Mouse (Mus musculus) liver, postnatal 0 days (tissue): ENCODE results near the gene Krt31. TPM values are rescaled to one million over a fixed set of nuclear protein-coding genes. Genes with fewer than 3 reads are reported as not detected.

Source experiments
- ATAC-seq: fragments of 200-750 bp; cut with Nextera tagmentation; 2 replicates; pipeline ENCODE4 v1.8.0; 2017; ENCODE audit warnings: mild to moderate bottlenecking, moderate library complexity
- DNase-seq: peaks from one replicate; pipeline ENCODE4 v3.0.0-alpha.2; 2016
- H3K27ac ChIP-seq: fragments of 300-500 bp; sonication (generic); 2 replicates; pipeline ENCODE4 v1.5.1; 2014; ENCODE audit warnings: antibody characterized with exemption, moderate library complexity, mild to moderate bottlenecking, low read depth
- H3K27me3 ChIP-seq: fragments of 300-500 bp; sonication (generic); 2 replicates; pipeline ENCODE4 v1.6.1; 2014; ENCODE audit warnings: low read length, control low read depth, mixed read lengths; ENCODE audit not compliant: insufficient read depth
- H3K36me3 ChIP-seq: fragments of 300-500 bp; sonication (generic); replicated peaks from 2 replicates; pipeline ENCODE4 v1.6.1; 2014; ENCODE audit warnings: mild to moderate bottlenecking, control low read depth, low read length, moderate library complexity, mixed read lengths; ENCODE audit not compliant: insufficient read depth
- H3K4me1 ChIP-seq: fragments of 300-500 bp; sonication (generic); 2 replicates; pipeline ENCODE4 v1.6.1; 2014; ENCODE audit warnings: antibody characterized with exemption, mild to moderate bottlenecking, control low read depth; ENCODE audit not compliant: insufficient read depth
- H3K4me2 ChIP-seq: fragments of 300-500 bp; sonication (generic); 2 replicates; pipeline ENCODE4 v1.6.1; 2014; ENCODE audit warnings: low read depth, mild to moderate bottlenecking, low read length, moderate library complexity, mixed read lengths
- H3K4me3 ChIP-seq: fragments of 300-500 bp; sonication (generic); 2 replicates; pipeline ENCODE4 v1.5.1; 2014; ENCODE audit warnings: low read depth, low read length
- H3K9ac ChIP-seq: fragments of 300-500 bp; sonication (generic); replicated peaks from 2 replicates; pipeline ENCODE4 v1.6.1; 2014; ENCODE audit warnings: mild to moderate bottlenecking, moderate library complexity
- H3K9me3 ChIP-seq: fragments of 300-500 bp; sonication (generic); 2 replicates; pipeline ENCODE4 v1.6.1; 2016; ENCODE audit warnings: mild to moderate bottlenecking, control low read depth, low read length, mixed read lengths
- CTCF ChIP-seq: sonication (generic); IDR thresholded peaks from 2 replicates; pipeline ENCODE4 v1.5.1; 2016; ENCODE audit warnings: antibody characterized with exemption, low read depth
- EP300 ChIP-seq: IDR thresholded peaks from 2 replicates; pipeline ENCODE4 v1.6.1; 2016; ENCODE audit warnings: antibody characterized with exemption, low read depth, mild to moderate bottlenecking
- WGBS: fragments of 180-500 bp; shearing (Covaris S2); extraction: QIAGEN DNeasy Blood & Tissue Kit; methylation state at CpG from one replicate; pipeline ENCODE4 v1.1.7; 2014; ENCODE audit not compliant: insufficient replicate concordance; 5-methylcytosine and 5-hydroxymethylcytosine counted together
- polyA plus RNA-seq: library from polyadenylated mRNA; unstranded; fragments of >200 nt; fragmentation: Nextera tagmentation; extraction: Ambion mirVana; gene quantifications from 2 replicates; pipeline ENCODE4 v1.2.1, GENCODE M21; 2015

The Krt31 gene
- polyA plus RNA-seq, 1 experiment from 2014 or later: not detected

DNA sequence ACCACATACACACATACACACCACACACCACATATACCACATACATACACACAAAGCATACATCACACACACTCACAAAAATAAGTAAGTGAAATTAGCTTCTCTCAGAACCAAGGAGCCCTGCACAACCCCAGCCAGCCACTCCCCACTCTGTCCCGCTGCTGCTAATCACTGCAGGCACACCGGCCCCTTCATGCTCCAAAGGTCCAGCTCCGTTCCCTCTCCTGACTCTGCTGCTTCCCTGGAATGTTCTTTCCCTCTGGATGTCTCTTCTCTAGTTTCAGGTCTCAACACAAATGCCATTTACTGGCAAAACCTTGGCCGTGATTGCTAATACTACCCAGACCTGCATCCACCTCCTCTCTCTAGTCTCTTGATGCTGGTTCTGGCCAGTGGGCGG is 39.7 kb downstream of the Krt31 start:
- no peaks in the 10 kb centered on the region for H3K36me3 ChIP-seq
- WGBS: 74% methylated on average over 5 of the region's 5 CpGs
- H3K4me1 ChIP-seq: no peaks in the 10 kb centered on the region
- ATAC-seq (no peak), DNase-seq (no peak)
- no peak overlapping the region for H3K4me2 ChIP-seq
- no peak overlapping the region for H3K27ac ChIP-seq
- no peak overlapping the region for H3K9ac ChIP-seq
- no peak for TF ChIP-seq CTCF
- TF ChIP-seq EP300: no peak
- H3K9me3 ChIP-seq: no peaks in the 10 kb centered on the region
- no peak overlapping the region for H3K4me3 ChIP-seq
- no peaks in the 10 kb centered on the region for H3K27me3 ChIP-seq

DNA sequence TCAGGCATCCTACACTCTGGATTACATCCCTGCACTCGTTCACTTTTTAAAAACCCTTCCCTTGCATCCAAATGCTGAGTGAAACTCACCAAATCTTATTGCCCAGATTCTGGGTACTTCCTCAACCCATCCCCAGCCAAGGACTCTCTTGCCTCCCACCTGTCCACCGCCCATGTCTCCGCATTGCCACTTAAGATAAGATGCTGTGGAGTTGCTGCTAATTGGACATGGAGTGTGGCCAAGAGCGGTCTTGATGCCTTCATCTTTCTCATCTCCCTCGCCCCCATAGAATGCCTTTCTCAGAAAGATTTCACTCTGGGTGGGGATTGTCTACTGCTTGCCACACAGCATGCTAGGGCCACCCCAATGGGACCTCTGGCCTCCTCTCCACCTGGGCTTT is 42.0 kb downstream of the Krt31 start:
- no peak for ATAC-seq
- DNase-seq: no peak

DNA sequence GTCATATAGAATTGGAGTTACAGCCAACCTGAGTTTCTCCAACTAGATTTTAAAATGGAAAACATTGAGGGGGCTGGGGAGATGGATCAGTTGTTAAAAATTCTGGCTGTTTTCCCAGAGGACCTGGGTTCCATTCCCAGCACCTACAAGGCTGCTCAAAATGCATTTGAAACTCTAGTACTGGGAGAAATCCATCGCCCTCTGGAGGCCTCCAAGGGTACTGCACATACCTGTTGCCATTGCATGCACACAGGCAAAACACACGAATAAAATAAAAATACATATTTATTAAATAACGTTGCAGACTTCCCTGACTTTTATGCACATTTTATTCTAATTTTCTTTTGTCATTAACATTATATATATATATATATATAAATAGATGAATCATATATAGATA is 43.7 kb downstream of the Krt31 start:
- DNase-seq (no peak), ATAC-seq (no peak)
- Histone ChIP-seq H3K27ac (no peak overlapping the region), H3K9me3 (no peaks in the 10 kb centered on the region), H3K36me3 (no peaks in the 10 kb centered on the region), H3K4me2 (no peak overlapping the region), H3K4me1 (no peaks in the 10 kb centered on the region), H3K9ac (no peak overlapping the region), H3K27me3 (no peaks in the 10 kb centered on the region), H3K4me3 (no peak overlapping the region)
- 51% methylated on average over 3 of the region's 3 CpGs for WGBS
- TF ChIP-seq EP300 (no peak), CTCF (peak; percentile 54)

More for the DNA sequence above, 42.0 kb downstream of the Krt31 start:
- no peak overlapping the region for H3K4me3 ChIP-seq
- H3K4me2 ChIP-seq: no peak overlapping the region
- no peaks in the 10 kb centered on the region for H3K36me3 ChIP-seq
- no peak overlapping the region for H3K27ac ChIP-seq
- TF ChIP-seq CTCF: no peak
- TF ChIP-seq EP300: no peak
- H3K9me3 ChIP-seq: no peaks in the 10 kb centered on the region
- 78% methylated on average over 5 of the region's 5 CpGs for WGBS
- no peaks in the 10 kb centered on the region for H3K27me3 ChIP-seq
- no peak overlapping the region for H3K9ac ChIP-seq
- no peaks in the 10 kb centered on the region for H3K4me1 ChIP-seq

DNA sequence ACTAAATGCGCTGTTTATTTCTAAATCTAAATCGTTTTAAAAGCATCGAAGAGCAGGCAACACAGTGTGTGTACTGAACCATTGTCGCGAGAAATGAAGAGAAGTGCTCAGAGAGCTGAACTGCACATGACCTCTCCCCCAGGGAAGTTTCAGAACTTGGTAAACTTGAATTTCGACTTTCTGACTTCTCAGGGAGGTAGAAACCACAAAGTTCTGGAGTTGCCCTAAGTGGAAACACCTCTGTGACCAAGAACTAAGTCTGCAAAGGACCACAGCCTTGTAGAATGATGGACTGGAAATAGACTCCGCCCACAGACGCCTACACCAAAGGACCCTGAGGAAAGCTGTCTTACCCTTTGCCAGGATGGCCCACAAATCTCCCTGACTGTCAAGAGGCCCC is 44.4 kb downstream of the Krt31 start:
- no peaks in the 10 kb centered on the region for H3K27me3 ChIP-seq
- H3K4me2 ChIP-seq: no peak overlapping the region
- H3K4me3 ChIP-seq: no peak overlapping the region
- ATAC-seq: no peak
- H3K4me1 ChIP-seq: no peaks in the 10 kb centered on the region
- TF ChIP-seq EP300 (no peak), CTCF (no peak)
- 78% methylated on average over 8 of the region's 8 CpGs for WGBS
- H3K27ac ChIP-seq: no peak overlapping the region
- H3K9me3 ChIP-seq: no peaks in the 10 kb centered on the region
- H3K36me3 ChIP-seq: no peaks in the 10 kb centered on the region
- no peak overlapping the region for H3K9ac ChIP-seq
- no peak for DNase-seq

DNA sequence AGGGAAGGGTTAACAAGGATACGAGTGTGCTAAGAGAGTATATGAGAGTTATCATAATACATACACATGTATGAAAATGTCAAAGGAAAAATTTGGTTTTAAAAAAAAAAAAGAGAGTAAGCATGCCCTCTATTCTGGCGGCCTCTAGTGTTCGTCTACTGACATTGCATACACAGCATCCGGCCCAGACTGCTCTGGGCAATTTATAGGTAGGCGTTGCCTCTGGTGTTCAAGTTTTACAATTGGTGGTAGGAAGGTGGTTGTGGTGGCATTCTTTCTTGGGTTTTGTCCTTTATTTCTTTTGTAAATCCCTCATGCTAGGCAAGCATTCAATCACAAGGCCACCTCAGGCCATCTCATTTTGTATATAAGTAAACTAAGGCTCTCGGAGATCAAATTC is 45.5 kb downstream of the Krt31 start:
- no peak overlapping the region for H3K27ac ChIP-seq
- ATAC-seq (no peak), DNase-seq (peak; percentile 29)
- H3K9me3 ChIP-seq: no peaks in the 10 kb centered on the region
- no peaks in the 10 kb centered on the region for H3K4me1 ChIP-seq
- no peak overlapping the region for H3K4me3 ChIP-seq
- peak; percentile 74 for TF ChIP-seq CTCF
- TF ChIP-seq EP300: no peak
- H3K27me3 ChIP-seq: no peaks in the 10 kb centered on the region
- WGBS: 23% methylated on average over 6 of the region's 6 CpGs
- no peaks in the 10 kb centered on the region for H3K36me3 ChIP-seq
- no peak overlapping the region for H3K4me2 ChIP-seq
- no peak overlapping the region for H3K9ac ChIP-seq

DNA sequence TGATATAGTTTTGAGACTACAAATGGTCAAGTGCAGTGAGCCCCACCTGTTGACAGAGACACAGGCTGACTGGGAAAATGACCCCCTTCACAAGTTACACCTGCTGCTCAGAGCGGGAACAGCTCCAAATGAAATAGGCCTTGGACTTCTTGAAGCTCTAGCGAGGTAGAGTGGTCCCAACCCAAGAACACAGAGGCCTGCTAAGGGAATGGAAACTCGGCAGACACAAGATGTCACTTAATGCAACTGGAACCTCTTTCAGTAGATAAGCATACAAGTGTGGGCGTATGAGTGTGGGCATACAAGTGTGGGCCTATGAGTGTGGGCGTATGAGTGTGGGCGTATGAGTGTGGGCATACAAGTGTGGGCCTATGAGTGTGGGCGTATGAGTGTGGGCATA is 51.3 kb downstream of the Krt31 start:
- Histone ChIP-seq H3K4me1 (no peaks in the 10 kb centered on the region), H3K9ac (no peak overlapping the region), H3K27ac (no peak overlapping the region), H3K36me3 (no peaks in the 10 kb centered on the region), H3K27me3 (0 out of 2 replicates have a peak, but pooled peaks cover 3% of the 10 kb centered on the region), H3K4me3 (no peak overlapping the region), H3K4me2 (no peak overlapping the region), H3K9me3 (no peaks in the 10 kb centered on the region)
- no peak for ATAC-seq
- WGBS: 75% methylated on average over 7 of the region's 7 CpGs
- TF ChIP-seq EP300: no peak
- no peak for TF ChIP-seq CTCF
- no peak for DNase-seq

Other genes with a start within 250 kb of the Krt31 start
- not detected in 2 replicates for gene Gm11554, start 246.1 kb downstream of the Krt31 start, polyA plus RNA-seq
- gene Krtap4-13, start 240.7 kb downstream of the Krt31 start, polyA plus RNA-seq: not detected in 2 replicates
- not detected in 2 replicates for gene Gm11564, start 234.9 kb downstream of the Krt31 start, polyA plus RNA-seq
- gene 2300003K06Rik, start 212.5 kb downstream of the Krt31 start, polyA plus RNA-seq: not detected in 2 replicates
- gene Krtap4-16, start 198.9 kb downstream of the Krt31 start, polyA plus RNA-seq: not detected in 2 replicates
- not detected in 2 replicates for gene Gm11568, start 192.6 kb downstream of the Krt31 start, polyA plus RNA-seq
- not detected in 2 replicates for gene Gm11559, start 186.1 kb downstream of the Krt31 start, polyA plus RNA-seq
- gene Krtap9-1, start 177.2 kb downstream of the Krt31 start, polyA plus RNA-seq: not detected in 2 replicates
- not detected in 2 replicates for gene Gm11567, start 171.4 kb downstream of the Krt31 start, polyA plus RNA-seq
- not detected in 2 replicates for gene Krtap31-1, start 142.6 kb downstream of the Krt31 start, polyA plus RNA-seq
- not detected in 2 replicates for gene Gm11565, start 135.8 kb downstream of the Krt31 start, polyA plus RNA-seq
- gene Krtap31-2, start 114.3 kb downstream of the Krt31 start, polyA plus RNA-seq: not detected in 2 replicates
- gene Krtap9-5, start 102.1 kb downstream of the Krt31 start, polyA plus RNA-seq: not detected in 2 replicates
- gene Krtap29-1, start 71.5 kb downstream of the Krt31 start, polyA plus RNA-seq: not detected in 2 replicates
- not detected in 2 replicates for gene Krtap16-1, start 64.0 kb downstream of the Krt31 start, polyA plus RNA-seq
- gene Krtap17-1, start 56.6 kb downstream of the Krt31 start, polyA plus RNA-seq: not detected in 2 replicates
- gene Krt33a, start 34.3 kb downstream of the Krt31 start, polyA plus RNA-seq: not detected in 2 replicates
- gene Krt33b, start 20.7 kb downstream of the Krt31 start, polyA plus RNA-seq: not detected in 2 replicates
- not detected in 2 replicates for gene Krt34, start 9.0 kb downstream of the Krt31 start, polyA plus RNA-seq
- gene Krt32, start 37.7 kb upstream of the Krt31 start, polyA plus RNA-seq: not detected in 2 replicates
- gene Krt35, start 45.7 kb upstream of the Krt31 start, polyA plus RNA-seq: not detected in 2 replicates
- not detected in 2 replicates for gene Krt36, start 55.1 kb upstream of the Krt31 start, polyA plus RNA-seq
- gene Krt13, start 71.0 kb upstream of the Krt31 start, polyA plus RNA-seq: not detected in 2 replicates
- gene Krt15, start 85.4 kb upstream of the Krt31 start, polyA plus RNA-seq: 0.11 TPM in 1 of 2 replicates, not detected in the other
- 5.5 and 7.8 TPM in 2 replicates for gene Krt19, start 98.1 kb upstream of the Krt31 start, polyA plus RNA-seq
- gene Krt9, start 142.7 kb upstream of the Krt31 start, polyA plus RNA-seq: not detected in 2 replicates
- 0.32 and 1.2 TPM in 2 replicates for gene Krt14, start 157.0 kb upstream of the Krt31 start, polyA plus RNA-seq
- not detected in 2 replicates for gene Krt16, start 198.4 kb upstream of the Krt31 start, polyA plus RNA-seq
- gene Krt17, start 210.5 kb upstream of the Krt31 start, polyA plus RNA-seq: 0.08 and 0.09 TPM in 2 replicates
- gene Krt42, start 219.3 kb upstream of the Krt31 start, polyA plus RNA-seq: not detected in 2 replicates